Mouse (Mus musculus) forebrain, embryonic 14.5 days (tissue): ENCODE data around the gene Pigb. TPM values are rescaled to one million over a fixed set of nuclear protein-coding genes. Genes with fewer than 3 reads are reported as not detected.
A peak's percentile ranks its signal among the peaks of the same experiment; 100 is the strongest.

ENCODE experiments used
- ATAC-seq: fragments of 200-750 bp; cut with Nextera tagmentation; 2 replicates; pipeline ENCODE4 v1.8.0; 2017; ENCODE audit warnings: mild to moderate bottlenecking, moderate library complexity
- DNase-seq: peaks from one replicate; pipeline ENCODE4 v3.0.0-alpha.2; 2015; ENCODE audit warnings: low spot score
- H3K27ac ChIP-seq: fragments of 300-500 bp; sonication (generic); 2 replicates; pipeline ENCODE4 v1.5.1; 2014; ENCODE audit warnings: low read depth, mild to moderate bottlenecking, control low read depth, low read length, moderate library complexity
- H3K27me3 ChIP-seq: fragments of 300-500 bp; sonication (generic); replicated peaks from 2 replicates; pipeline ENCODE4 v1.6.1; 2014; ENCODE audit warnings: low read length, control low read depth, mixed read lengths; ENCODE audit not compliant: control insufficient read depth, insufficient read depth
- H3K36me3 ChIP-seq: fragments of 300-500 bp; sonication (generic); 2 replicates; pipeline ENCODE4 v1.6.1; 2014; ENCODE audit warnings: low read length, control low read depth; ENCODE audit not compliant: control insufficient read depth, insufficient read depth
- H3K4me1 ChIP-seq: fragments of 300-500 bp; sonication (generic); 2 replicates; pipeline ENCODE4 v1.6.1; 2014; ENCODE audit warnings: antibody characterized with exemption, low read length, control low read depth; ENCODE audit not compliant: control insufficient read depth, insufficient read depth
- H3K4me2 ChIP-seq: fragments of 300-500 bp; sonication (generic); 2 replicates; pipeline ENCODE4 v1.6.1; 2014; ENCODE audit warnings: mild to moderate bottlenecking, control low read depth, low read length
- H3K4me3 ChIP-seq: fragments of 300-500 bp; sonication (generic); 2 replicates; pipeline ENCODE4 v1.5.1; 2014; ENCODE audit warnings: low read depth, low read length, control low read depth
- H3K9ac ChIP-seq: fragments of 300-500 bp; sonication (generic); 2 replicates; pipeline ENCODE4 v1.6.1; 2014; ENCODE audit warnings: mild to moderate bottlenecking, low read length, control low read depth, moderate library complexity
- H3K9me3 ChIP-seq: fragments of 300-500 bp; sonication (generic); replicated peaks from 2 replicates; pipeline ENCODE4 v1.6.1; 2016; ENCODE audit warnings: low read length, control low read depth, mixed read lengths; ENCODE audit not compliant: control insufficient read depth
- WGBS: fragments of 180-500 bp; shearing (Covaris S2); extraction: QIAGEN DNeasy Blood & Tissue Kit; methylation state at CpG from one replicate; pipeline ENCODE4 v1.1.7; 2014; 5-methylcytosine and 5-hydroxymethylcytosine counted together
- polyA plus RNA-seq: library from polyadenylated mRNA; unstranded; fragments of >200 nt; fragmentation: Nextera tagmentation; extraction: Ambion mirVana; gene quantifications from 2 replicates; pipeline ENCODE4 v1.2.1, GENCODE M21; 2014

Gene Pigb
- polyA plus RNA-seq, 1 experiment from 2014 or later, result 11.1 TPM

DNA sequence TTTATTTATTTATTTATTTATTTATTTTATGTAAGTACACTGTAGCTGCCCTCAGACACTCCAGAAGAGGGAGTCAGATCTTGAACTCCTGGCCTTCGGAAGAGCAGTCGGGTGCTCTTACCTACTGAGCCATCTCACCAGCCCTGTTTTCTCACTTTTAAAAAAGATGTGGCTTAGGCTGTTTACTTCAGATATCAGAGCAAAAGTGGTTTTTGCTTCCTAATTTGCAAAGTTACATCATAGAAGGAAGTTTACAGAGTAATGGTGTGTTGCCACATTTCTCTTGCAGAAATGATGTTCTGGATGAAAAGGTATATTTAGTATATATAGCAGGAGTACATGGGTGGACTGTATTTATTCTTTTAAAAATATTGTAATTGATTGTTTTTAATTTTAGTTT, 48.8 kb downstream of the Pigb start:
- Histone ChIP-seq H3K4me3 (no peak overlapping the region), H3K4me2 (no peak overlapping the region), H3K27me3 (no peaks in the 10 kb centered on the region), H3K4me1 (no peaks in the 10 kb centered on the region), H3K9me3 (no peaks in the 10 kb centered on the region), H3K27ac (no peak overlapping the region), H3K36me3 (no peaks in the 10 kb centered on the region), H3K9ac (no peak overlapping the region)
- ATAC-seq, result no peak
- 89% methylated on average over 2 of the region's 2 CpGs for WGBS
- no peak for DNase-seq

DNA sequence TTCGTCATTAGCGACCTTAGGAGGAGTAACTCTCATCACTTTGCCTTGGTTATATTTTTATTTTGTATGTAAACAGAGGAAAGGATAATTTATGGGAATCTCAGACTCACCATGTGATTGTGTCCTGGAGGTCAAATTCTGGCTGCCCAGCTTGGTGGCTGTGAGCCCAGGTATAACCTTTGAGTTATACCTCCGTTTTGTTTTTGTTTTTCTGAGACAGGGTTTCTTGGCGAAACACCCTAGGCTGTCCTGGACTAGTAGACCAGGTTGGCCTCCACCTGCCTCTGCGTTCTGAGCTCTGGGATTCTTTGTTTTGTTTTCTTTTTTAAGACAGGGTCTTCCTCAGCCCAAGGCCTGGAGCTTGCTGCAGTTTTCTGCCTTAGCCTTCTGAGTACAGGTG, 51.5 kb downstream of the Pigb start:
- Histone ChIP-seq H3K4me1 (peaks cover 9% of the 10 kb centered on the region), H3K27me3 (no peaks in the 10 kb centered on the region), H3K4me3 (no peak overlapping the region), H3K36me3 (no peaks in the 10 kb centered on the region), H3K4me2 (no peak overlapping the region), H3K9me3 (no peaks in the 10 kb centered on the region), H3K9ac (no peak overlapping the region), H3K27ac (no peak overlapping the region)
- no peak for ATAC-seq
- no peak for DNase-seq
- WGBS, result 86% methylated on average over 5 of the region's 5 CpGs

DNA sequence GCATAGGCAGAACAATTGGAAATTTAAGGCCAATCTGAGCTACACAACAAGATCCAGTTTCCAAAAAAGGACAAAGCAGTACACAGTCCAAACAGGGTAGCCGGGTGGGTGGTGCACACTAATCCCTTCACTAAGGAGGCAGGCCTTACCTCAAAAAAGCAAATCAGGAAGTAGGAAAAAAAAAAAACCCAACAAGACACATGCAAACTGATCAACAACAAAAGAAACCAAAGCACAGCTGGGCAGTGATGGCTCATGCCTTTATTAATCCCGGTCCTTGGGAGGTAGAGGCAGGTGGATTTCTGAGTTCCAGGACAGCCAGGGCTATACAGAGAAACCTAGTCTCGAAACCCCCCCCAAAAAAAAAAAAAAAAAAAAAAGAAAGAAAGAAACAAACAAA, 52.5 kb downstream of the Pigb start:
- no peaks in the 10 kb centered on the region for H3K27me3 ChIP-seq
- 50% methylated on average over 3 of the region's 3 CpGs for WGBS
- no peak overlapping the region for H3K27ac ChIP-seq
- H3K4me2 ChIP-seq, result no peak overlapping the region
- DNase-seq, result no peak
- peaks cover 9% of the 10 kb centered on the region for H3K4me1 ChIP-seq
- no peaks in the 10 kb centered on the region for H3K9me3 ChIP-seq
- no peak for ATAC-seq
- H3K36me3 ChIP-seq, result no peaks in the 10 kb centered on the region
- no peak overlapping the region for H3K9ac ChIP-seq
- H3K4me3 ChIP-seq, result no peak overlapping the region

DNA sequence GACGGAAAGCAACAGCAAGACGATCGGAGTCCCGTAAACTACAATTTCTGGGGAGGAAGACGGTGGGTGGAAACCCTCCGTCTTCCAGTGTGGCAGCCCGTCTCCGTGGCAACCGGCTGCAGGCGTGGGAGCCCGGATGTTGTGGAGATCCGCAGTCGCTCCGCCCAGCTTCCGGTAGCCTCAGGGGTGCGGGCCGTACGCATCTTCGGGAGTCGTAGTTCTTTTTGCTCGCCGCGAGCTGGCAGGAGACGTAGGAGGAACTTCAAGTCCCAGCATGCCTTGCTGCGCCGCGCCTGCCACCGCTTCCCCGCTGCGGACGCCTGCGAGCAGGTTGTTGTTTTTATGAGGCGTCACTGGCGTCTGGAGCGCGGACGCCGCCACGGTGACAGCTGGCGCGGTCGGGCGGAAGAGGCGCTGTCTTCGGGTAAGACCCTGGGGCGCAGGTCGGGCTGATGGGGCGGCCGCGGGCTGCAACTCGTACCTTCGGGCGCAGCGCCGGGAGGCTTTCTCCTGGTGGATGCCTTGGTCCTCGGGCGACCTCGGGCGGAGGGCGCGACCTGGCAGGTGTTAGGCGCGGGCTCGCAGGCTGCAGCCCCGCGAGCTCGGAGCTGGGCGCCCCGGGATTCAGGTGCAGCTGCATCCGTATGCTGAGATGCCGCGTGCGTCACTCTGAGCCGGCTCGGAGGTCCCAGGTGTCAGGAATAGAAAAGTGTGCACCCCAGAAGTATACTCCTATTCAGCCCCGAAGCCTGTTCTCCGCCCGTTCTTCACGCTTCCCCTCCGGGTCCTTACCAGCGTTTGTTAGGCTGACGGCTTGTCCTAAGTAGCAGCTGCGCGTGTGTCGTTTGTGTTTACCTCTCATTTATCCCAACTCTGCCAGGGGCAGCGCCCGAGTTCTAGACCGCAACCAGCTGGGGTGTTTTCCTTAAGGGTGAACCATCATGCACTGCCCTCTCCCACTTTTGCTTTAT, 54.6 kb downstream of the Pigb start, which contains the start of the genes Ccpg1os and Ccpg1:
Ccpg1os (minus strand) TSS at position 133 of the 971 bp plus-strand sequence.
Ccpg1 (plus strand) TSS at position 180 of the 971 bp plus-strand sequence.
- ATAC-seq (peak; percentile 100), DNase-seq (peak; percentile 99)
- H3K27me3 ChIP-seq, result no peaks in the 10 kb centered on the region
- peaks cover 9% of the 10 kb centered on the region for H3K4me1 ChIP-seq
- peak within 1 kb of the TSS; percentile 81 for H3K4me3 ChIP-seq
- no peaks in the 10 kb centered on the region for H3K36me3 ChIP-seq
- no peaks in the 10 kb centered on the region for H3K9me3 ChIP-seq
- H3K27ac ChIP-seq, result peak within 1 kb of the TSS; percentile 88
- WGBS, result under 1% methylated on average over 87 of the region's 88 CpGs
- peak within 1 kb of the TSS; percentile 86 for H3K9ac ChIP-seq
- peak within 1 kb of the TSS; percentile 88 for H3K4me2 ChIP-seq

DNA sequence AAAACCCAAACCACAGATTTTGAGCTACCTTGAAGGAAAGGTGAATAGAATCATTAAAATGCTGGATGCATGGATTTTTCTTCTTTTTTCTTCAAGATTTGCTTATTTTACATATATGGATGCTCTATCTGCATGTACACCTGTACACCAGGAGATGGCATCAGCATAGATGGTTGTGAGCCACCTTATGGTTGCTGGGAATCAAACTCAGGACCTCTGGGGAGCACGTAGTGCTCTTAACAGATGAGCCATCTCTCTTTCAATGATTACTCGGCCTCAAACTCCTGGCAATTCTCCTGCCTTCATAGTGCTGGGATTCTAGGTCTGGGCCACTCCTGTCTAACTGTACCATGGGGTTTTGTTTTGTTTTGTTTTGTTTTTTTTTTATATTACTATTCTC, 57.1 kb downstream of the Pigb start:
- DNase-seq (no peak), ATAC-seq (no peak)
- Histone ChIP-seq H3K4me2 (no peak overlapping the region), H3K4me1 (peaks cover 9% of the 10 kb centered on the region), H3K9ac (no peak overlapping the region), H3K27ac (no peak overlapping the region), H3K9me3 (no peaks in the 10 kb centered on the region), H3K36me3 (no peaks in the 10 kb centered on the region), H3K27me3 (no peaks in the 10 kb centered on the region), H3K4me3 (no peak overlapping the region)
- WGBS, result 65% methylated on average over 2 of the region's 2 CpGs

DNA sequence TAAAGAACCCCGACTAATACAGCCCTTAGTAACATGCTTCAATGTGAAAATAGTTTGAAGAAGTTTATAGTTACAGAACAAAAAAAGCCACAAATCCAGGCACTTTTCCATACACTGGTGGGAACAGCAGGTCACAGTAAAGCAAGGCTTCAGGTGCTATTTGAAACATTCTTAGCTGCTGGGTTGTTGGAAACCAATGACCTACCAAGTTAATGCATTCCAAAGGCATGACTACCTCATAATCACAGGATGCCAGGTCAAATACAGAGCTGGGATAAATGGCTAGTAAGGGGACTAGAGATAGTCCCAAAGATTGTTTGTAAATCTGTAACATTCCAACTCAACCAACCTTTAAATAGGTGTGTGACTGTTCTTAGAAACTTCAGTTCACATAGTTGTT, 64.9 kb downstream of the Pigb start:
- 93% methylated on average over 1 of the region's 1 CpGs for WGBS
- ATAC-seq, result no peak
- H3K4me2 ChIP-seq, result no peak overlapping the region
- no peak for DNase-seq
- H3K36me3 ChIP-seq, result no peaks in the 10 kb centered on the region
- H3K27me3 ChIP-seq, result no peaks in the 10 kb centered on the region
- no peak overlapping the region for H3K9ac ChIP-seq
- no peaks in the 10 kb centered on the region for H3K4me1 ChIP-seq
- H3K27ac ChIP-seq, result no peak overlapping the region
- no peak overlapping the region for H3K4me3 ChIP-seq
- no peaks in the 10 kb centered on the region for H3K9me3 ChIP-seq

DNA sequence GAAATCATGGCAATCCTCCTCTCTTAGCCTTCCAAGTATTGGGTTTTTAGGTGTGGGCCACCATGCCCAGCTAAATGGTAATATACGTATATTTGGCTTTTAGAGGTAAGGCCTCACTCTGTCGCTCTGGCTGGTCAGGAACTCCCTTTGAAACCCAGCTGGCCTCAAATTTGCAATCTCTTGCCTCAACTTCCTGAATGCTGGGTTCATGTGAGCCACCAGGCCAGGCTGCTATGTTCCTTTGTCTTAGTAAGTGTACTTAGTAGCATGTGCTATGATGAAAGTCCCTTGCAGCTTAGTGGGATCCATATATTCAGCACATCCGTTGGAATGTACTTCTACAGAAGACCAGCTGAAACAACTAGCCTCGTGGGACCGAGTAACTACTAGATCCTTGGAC, 65.4 kb downstream of the Pigb start:
- no peak overlapping the region for H3K4me3 ChIP-seq
- H3K9ac ChIP-seq, result no peak overlapping the region
- H3K36me3 ChIP-seq, result no peaks in the 10 kb centered on the region
- 86% methylated on average over 5 of the region's 5 CpGs for WGBS
- H3K4me1 ChIP-seq, result no peaks in the 10 kb centered on the region
- H3K27ac ChIP-seq, result no peak overlapping the region
- DNase-seq, result no peak
- no peak for ATAC-seq
- H3K27me3 ChIP-seq, result no peaks in the 10 kb centered on the region
- no peak overlapping the region for H3K4me2 ChIP-seq
- H3K9me3 ChIP-seq, result no peaks in the 10 kb centered on the region

DNA sequence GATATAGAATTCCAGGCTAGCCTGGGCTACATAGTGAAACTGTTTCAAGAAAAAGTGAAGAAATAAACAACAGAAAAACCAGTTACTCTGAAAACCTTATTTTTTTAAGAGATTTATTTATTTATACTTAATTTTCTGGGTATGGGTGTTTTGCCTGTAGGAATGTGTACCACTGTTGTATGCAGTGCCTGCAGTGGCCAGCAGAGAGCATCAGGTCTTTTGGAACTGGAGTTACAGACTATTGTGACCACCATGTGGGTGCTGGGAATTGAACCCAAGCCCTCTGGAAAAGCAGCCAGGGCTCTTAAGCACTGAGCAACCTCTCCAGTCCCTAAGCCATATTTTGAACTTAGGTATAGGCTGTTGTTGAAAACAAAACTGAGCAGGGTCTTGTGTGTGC, 67.2 kb downstream of the Pigb start:
- Histone ChIP-seq H3K9me3 (no peaks in the 10 kb centered on the region), H3K27me3 (no peaks in the 10 kb centered on the region), H3K4me3 (no peak overlapping the region), H3K4me1 (no peaks in the 10 kb centered on the region), H3K36me3 (no peaks in the 10 kb centered on the region), H3K9ac (no peak overlapping the region), H3K27ac (no peak overlapping the region), H3K4me2 (no peak overlapping the region)
- no peak for ATAC-seq
- DNase-seq, result no peak

DNA sequence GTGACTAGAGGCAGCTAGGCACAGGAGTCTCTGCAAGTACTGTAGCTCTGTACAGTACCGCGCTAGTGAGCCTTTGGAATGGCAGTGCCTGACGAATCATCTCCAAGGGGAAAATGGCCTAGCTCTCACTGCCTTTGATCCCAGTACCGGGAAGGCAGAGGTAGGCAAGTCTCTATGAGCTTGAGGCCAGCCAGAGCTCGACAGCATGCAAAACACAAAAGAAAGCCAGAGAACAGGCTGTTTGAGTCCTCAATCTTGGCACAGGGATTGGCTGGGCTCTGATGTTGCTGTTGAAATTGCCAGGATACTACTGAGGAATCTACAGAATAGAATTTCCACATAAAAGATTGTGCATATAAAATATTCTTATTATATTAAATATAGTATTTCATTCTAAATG, 67.7 kb downstream of the Pigb start:
- Histone ChIP-seq H3K4me3 (no peak overlapping the region), H3K4me2 (no peak overlapping the region), H3K27me3 (no peaks in the 10 kb centered on the region), H3K36me3 (no peaks in the 10 kb centered on the region), H3K4me1 (no peaks in the 10 kb centered on the region), H3K9ac (no peak overlapping the region), H3K27ac (no peak overlapping the region), H3K9me3 (no peaks in the 10 kb centered on the region)
- no peak for DNase-seq
- ATAC-seq, result no peak
- 84% methylated on average over 5 of the region's 5 CpGs for WGBS
